Mouse (Mus musculus) stomach, postnatal 0 days (tissue): ENCODE results near the gene Tpsb2. TPM values are rescaled to one million over a fixed set of nuclear protein-coding genes. Genes with fewer than 3 reads are reported as not detected.

Source experiments
- ATAC-seq: fragments of 200-750 bp; cut with Nextera tagmentation; 2 replicates; pipeline ENCODE4 v1.8.0; 2017; ENCODE audit not compliant: low FRiP score, low TSS enrichment
- DNase-seq: peaks from one replicate; pipeline ENCODE4 v3.0.0-alpha.2; 2016; ENCODE audit warnings: low spot score
- H3K27ac ChIP-seq: fragments of 300-500 bp; sonication (generic); replicated peaks from 2 replicates; pipeline ENCODE4 v1.5.1; 2014; ENCODE audit warnings: mild to moderate bottlenecking, control low read depth
- H3K27me3 ChIP-seq: fragments of 300-500 bp; sonication (generic); 2 replicates; pipeline ENCODE4 v1.6.1; 2014; ENCODE audit warnings: low read length; ENCODE audit not compliant: control insufficient read depth, insufficient read depth
- H3K36me3 ChIP-seq: fragments of 300-500 bp; sonication (generic); 2 replicates; pipeline ENCODE4 v1.6.1; 2014; ENCODE audit warnings: low read length, mixed read lengths; ENCODE audit not compliant: control insufficient read depth, insufficient read depth
- H3K4me1 ChIP-seq: fragments of 300-500 bp; sonication (generic); replicated peaks from 2 replicates; pipeline ENCODE4 v1.6.1; 2014; ENCODE audit warnings: antibody characterized with exemption; ENCODE audit not compliant: control insufficient read depth, insufficient read depth
- H3K4me2 ChIP-seq: fragments of 300-500 bp; sonication (generic); replicated peaks from 2 replicates; pipeline ENCODE4 v1.6.1; 2014; ENCODE audit warnings: low read depth, mild to moderate bottlenecking, control low read depth, moderate library complexity
- H3K4me3 ChIP-seq: fragments of 300-500 bp; sonication (generic); 2 replicates; pipeline ENCODE4 v1.5.1; 2014; ENCODE audit warnings: low read depth, low read length, control low read depth
- H3K9ac ChIP-seq: fragments of 300-500 bp; sonication (generic); 2 replicates; pipeline ENCODE4 v1.6.1; 2014; ENCODE audit warnings: mild to moderate bottlenecking, low read length, control low read depth, mixed read lengths
- H3K9me3 ChIP-seq: fragments of 300-500 bp; sonication (generic); 2 replicates; pipeline ENCODE4 v1.6.1; 2016; ENCODE audit warnings: low read length; ENCODE audit not compliant: control insufficient read depth
- CTCF ChIP-seq: IDR thresholded peaks from 2 replicates; pipeline ENCODE4 v1.5.1; 2016; ENCODE audit warnings: antibody characterized with exemption, low read depth, mild to moderate bottlenecking, moderate library complexity
- EP300 ChIP-seq: optimal IDR thresholded peaks from 2 replicates; pipeline ENCODE3; 2016; ENCODE audit warnings: antibody characterized with exemption
- WGBS: fragments of 180-500 bp; shearing (Covaris S2); extraction: QIAGEN DNeasy Blood & Tissue Kit; methylation state at CpG from one replicate; pipeline ENCODE4 v1.1.7; 2014; 5-methylcytosine and 5-hydroxymethylcytosine counted together
- polyA plus RNA-seq: library from polyadenylated mRNA; unstranded; fragments of >200 nt; fragmentation: Nextera tagmentation; extraction: Ambion mirVana; gene quantifications from 2 replicates; pipeline ENCODE4 v1.2.1, GENCODE M21; 2015

Gene Tpsb2
- polyA plus RNA-seq, 1 experiment from 2014 or later: 18.1 TPM

DNA sequence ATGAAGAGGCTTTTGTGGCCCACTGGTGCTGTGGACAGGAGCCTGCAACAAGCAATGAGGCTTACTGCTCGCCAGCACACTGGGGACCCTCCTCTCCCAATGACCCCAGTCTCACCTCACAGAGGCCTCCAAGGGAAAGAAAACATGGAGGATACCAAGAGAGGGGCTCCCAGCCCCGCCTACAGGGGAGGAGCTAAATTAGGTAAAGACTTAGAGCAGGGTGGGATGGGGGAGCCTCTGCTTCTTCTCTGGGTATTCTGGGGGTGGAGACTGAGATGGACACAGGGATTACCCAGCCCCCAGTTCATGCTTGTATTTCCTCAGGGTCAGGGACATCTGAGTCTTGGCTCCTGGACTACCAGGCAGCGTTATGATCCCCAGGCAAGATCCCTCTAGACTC is 48.8 kb downstream of the Tpsb2 start:
- peak overlapping the region; percentile 58; the same call in 1 of the 2 replicates for H3K27ac ChIP-seq

GRCm38 (mm10) chr17:25415421-25415913 is 49.4 kb downstream of the Tpsb2 start:
- Histone ChIP-seq H3K4me2 (no peak overlapping the region), H3K27me3 (no peaks in the 10 kb centered on the region), H3K9ac (peak overlapping the region; percentile 4; the same call in 1 of the 2 replicates), H3K4me3 (no peak overlapping the region), H3K9me3 (no peaks in the 10 kb centered on the region), H3K4me1 (peaks cover 3% of the 10 kb centered on the region; the same call in 1 of the 2 replicates), H3K27ac (peak overlapping the region; percentile 58), H3K36me3 (no peaks in the 10 kb centered on the region)
- ATAC-seq (peak; percentile 46), DNase-seq (no peak)
- TF ChIP-seq EP300 (no peak), CTCF (no peak)
- WGBS: 19% methylated on average over 3 of the region's 6 CpGs

More for the DNA sequence above, 48.8 kb downstream of the Tpsb2 start:
- WGBS: 31% methylated on average over 3 of the region's 3 CpGs
- Histone ChIP-seq H3K4me1 (peaks cover 3% of the 10 kb centered on the region; the same call in 1 of the 2 replicates), H3K4me2 (no peak overlapping the region), H3K27me3 (no peaks in the 10 kb centered on the region), H3K4me3 (no peak overlapping the region), H3K9ac (no peak overlapping the region), H3K36me3 (no peaks in the 10 kb centered on the region), H3K9me3 (no peaks in the 10 kb centered on the region)
- ATAC-seq: no peak
- no peak for DNase-seq
- TF ChIP-seq CTCF (no peak), EP300 (no peak)

GRCm38 (mm10) chr17:25416219-25416618 is 50.1 kb downstream of the Tpsb2 start:
- Histone ChIP-seq H3K27me3 (no peaks in the 10 kb centered on the region), H3K9ac (no peak overlapping the region; the same call in 1 of the 2 replicates), H3K4me2 (0 out of 2 replicates have a peak overlapping the region, but pooled peaks have one; percentile 8), H3K4me3 (no peak overlapping the region), H3K27ac (peak overlapping the region; percentile 58), H3K9me3 (no peaks in the 10 kb centered on the region), H3K36me3 (no peaks in the 10 kb centered on the region), H3K4me1 (peaks cover 3% of the 10 kb centered on the region; the same call in 1 of the 2 replicates)
- DNase-seq (no peak), ATAC-seq (peak; percentile 32)
- TF ChIP-seq CTCF (no peak), EP300 (no peak)
- 15% methylated on average over 3 of the region's 3 CpGs for WGBS

DNA sequence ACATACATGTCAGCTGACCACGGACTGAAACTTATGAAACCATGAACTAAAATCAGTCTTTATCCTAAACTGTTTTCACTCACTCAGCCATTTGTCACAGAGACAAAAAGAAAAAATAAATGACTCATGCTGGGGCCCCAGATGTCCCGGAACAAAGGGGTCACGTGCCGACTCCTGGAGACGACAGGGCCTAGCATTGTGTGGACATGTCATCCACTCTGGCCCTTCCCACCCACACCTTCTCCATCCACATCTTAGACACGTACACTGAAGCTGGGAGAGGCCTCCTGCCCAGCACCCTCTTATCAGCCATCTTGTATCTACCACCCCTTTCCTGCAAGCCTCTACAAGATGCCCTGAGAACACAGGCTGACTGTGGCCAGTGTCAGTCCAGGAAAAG is 51.9 kb downstream of the Tpsb2 start:
- ATAC-seq: no peak

More for the DNA sequence above, 51.9 kb downstream of the Tpsb2 start:
- H3K27me3 ChIP-seq: no peaks in the 10 kb centered on the region
- H3K4me1 ChIP-seq: peaks cover 3% of the 10 kb centered on the region; the same call in 1 of the 2 replicates
- no peak overlapping the region for H3K4me3 ChIP-seq
- WGBS: 62% methylated on average over 6 of the region's 6 CpGs
- DNase-seq: no peak
- no peak overlapping the region for H3K9ac ChIP-seq
- H3K4me2 ChIP-seq: no peak overlapping the region
- no peaks in the 10 kb centered on the region for H3K36me3 ChIP-seq
- TF ChIP-seq CTCF (no peak), EP300 (no peak)
- H3K27ac ChIP-seq: no peak overlapping the region
- no peaks in the 10 kb centered on the region for H3K9me3 ChIP-seq

Other genes starting within 250 kb of the Tpsb2 start
- 0.30 and 0.33 TPM in 2 replicates for gene Ptx4, start 245.5 kb upstream of the Tpsb2 start, polyA plus RNA-seq
- gene Clcn7, start 232.9 kb upstream of the Tpsb2 start, polyA plus RNA-seq: 10.5 and 11.5 TPM in 2 replicates
- 0.80 and 0.84 TPM in 2 replicates for gene Ccdc154, start 203.8 kb upstream of the Tpsb2 start, polyA plus RNA-seq
- 5.8 and 6.0 TPM in 2 replicates for gene Gm38655, start 190.8 kb upstream of the Tpsb2 start, polyA plus RNA-seq
- gene BC003965, start 181.8 kb upstream of the Tpsb2 start, polyA plus RNA-seq: 23.1 and 23.6 TPM in 2 replicates
- gene Unkl, start 177.9 kb upstream of the Tpsb2 start, polyA plus RNA-seq: 3.0 and 3.1 TPM in 2 replicates
- 36.0 and 39.3 TPM in 2 replicates for gene Gnptg, start 126.2 kb upstream of the Tpsb2 start, polyA plus RNA-seq
- gene Tsr3, start 126.1 kb upstream of the Tpsb2 start, polyA plus RNA-seq: 31.3 and 33.7 TPM in 2 replicates
- gene Baiap3, start 109.9 kb upstream of the Tpsb2 start, polyA plus RNA-seq: 1.2 and 1.3 TPM in 2 replicates
- 308 and 318 TPM in 2 replicates for gene Ube2i, start 91.7 kb upstream of the Tpsb2 start, polyA plus RNA-seq
- 0.50 and 0.52 TPM in 2 replicates for gene Prss34, start 67.9 kb upstream of the Tpsb2 start, polyA plus RNA-seq
- gene Prss28, start 57.7 kb upstream of the Tpsb2 start, polyA plus RNA-seq: not detected in 2 replicates
- gene Prss29, start 47.7 kb upstream of the Tpsb2 start, polyA plus RNA-seq: not detected in 2 replicates
- 0.62 and 0.75 TPM in 2 replicates for gene Tpsab1, start 20.7 kb upstream of the Tpsb2 start, polyA plus RNA-seq
- gene Tpsg1, start 3.0 kb downstream of the Tpsb2 start, polyA plus RNA-seq: 0.16 and 0.27 TPM in 2 replicates
- 1.5 and 1.7 TPM in 2 replicates for gene Cacna1h, start 67.5 kb downstream of the Tpsb2 start, polyA plus RNA-seq
- gene Tekt4, start 88.3 kb downstream of the Tpsb2 start, polyA plus RNA-seq: 0.06 TPM in 1 of 2 replicates, not detected in the other
- gene Sstr5, start 131.0 kb downstream of the Tpsb2 start, polyA plus RNA-seq: 0.06 and 0.16 TPM in 2 replicates
- gene Sox8, start 204.4 kb downstream of the Tpsb2 start, polyA plus RNA-seq: 1.4 and 1.6 TPM in 2 replicates
- gene Lmf1, start 212.8 kb downstream of the Tpsb2 start, polyA plus RNA-seq: 16.3 and 17.7 TPM in 2 replicates